Mouse (Mus musculus) spleen, embryonic (tissue): ENCODE measurements around the gene Bahd1.

Experiments used
- CTCF ChIA-PET: fragments of 350-600 bp; sonication (Branson Sonifier 250); formaldehyde crosslinking; loops from one replicate; lab custom pipeline; 2022; lab: Charles Lee

Gene Bahd1

DNA sequence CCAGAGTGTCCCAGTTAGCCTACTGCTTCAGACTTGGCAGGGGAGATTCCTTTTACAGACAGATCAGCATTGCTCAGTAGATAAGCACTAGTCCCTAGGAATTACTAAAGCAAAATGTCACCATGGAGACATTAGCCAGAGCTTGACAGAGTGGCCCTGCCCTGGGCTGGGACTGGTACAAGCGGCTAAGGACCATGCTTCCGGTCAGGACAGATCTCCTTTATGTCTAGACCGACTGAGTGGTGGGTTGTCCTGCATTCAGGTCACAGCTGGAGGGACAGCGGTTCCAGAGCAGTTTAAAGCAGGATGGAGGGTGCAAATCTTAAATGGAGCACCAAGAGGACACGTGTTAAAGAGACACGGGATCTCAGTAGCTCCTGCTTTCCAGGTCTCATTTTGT, 25.8 kb downstream of the Bahd1 start:
- CTCF ChIA-PET = interaction anchor here (0.7 kb wide), 1 partner anchor 90 kb away, joined by 6 read pairs; no protein-coding TSS in a partner anchor

GRCm38 (mm10) chr2:118926361-118926997, 26.3 kb downstream of the Bahd1 start, which contains the start of gene Chst14:
Chst14 (plus strand) TSS chr2:118926496.
- CTCF ChIA-PET = interaction anchor here (0.7 kb wide), 1 partner anchor 90 kb away, joined by 6 read pairs; no protein-coding TSS in a partner anchor

GRCm38 (mm10) chr2:118926998-118927739, 27.0 kb downstream of the Bahd1 start:
- CTCF ChIA-PET = no interaction called here

GRCm38 (mm10) chr2:118941341-118941740, 41.2 kb downstream of the Bahd1 start:
- CTCF ChIA-PET = interaction anchor here (0.6 to 0.7 kb wide), 3 partner anchors 46 to 289 kb away, joined by 4 to 5 read pairs (median 5); no protein-coding TSS in a partner anchor

- CTCF ChIA-PET = interaction anchor here (0.6 kb wide), 1 partner anchor 452 kb away, joined by 3 read pairs; no protein-coding TSS in a partner anchor
Measured at GRCm38 (mm10) chr2:118943232-118943631, 43.1 kb downstream of the Bahd1 start.

GRCm38 (mm10) chr2:118948818-118949217, 48.6 kb downstream of the Bahd1 start:
- CTCF ChIA-PET = no interaction called here

GRCm38 (mm10) chr2:118949699-118950098, 49.5 kb downstream of the Bahd1 start:
- CTCF ChIA-PET = no interaction called here

- CTCF ChIA-PET = no interaction called here
Measured at GRCm38 (mm10) chr2:118956497-118956896, 56.3 kb downstream of the Bahd1 start.

DNA sequence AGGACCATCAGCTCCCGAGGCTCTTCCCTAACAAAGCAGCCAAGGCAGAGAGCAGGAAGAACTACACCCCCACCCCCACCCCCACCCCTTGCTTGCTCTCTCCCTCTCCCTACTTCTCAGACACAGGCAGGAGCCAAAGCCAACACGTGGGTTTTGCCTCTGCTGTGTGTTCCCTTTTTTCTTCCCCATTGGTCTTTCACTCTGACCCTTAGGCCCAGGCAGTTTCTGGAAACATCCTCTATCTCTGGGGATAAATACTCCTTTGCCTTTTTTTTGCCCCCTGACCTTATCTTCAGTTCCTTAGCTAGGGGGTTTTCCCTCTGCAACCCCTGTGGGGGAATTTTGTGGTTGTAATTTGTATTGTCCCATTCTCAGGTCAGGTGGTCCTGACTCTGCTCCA, 59.5 kb downstream of the Bahd1 start:
- CTCF ChIA-PET = no interaction called here

GRCm38 (mm10) chr2:118960413-118960812, 60.2 kb downstream of the Bahd1 start:
- CTCF ChIA-PET = no interaction called here

GRCm38 (mm10) chr2:118961546-118961945, 61.4 kb downstream of the Bahd1 start:
- CTCF ChIA-PET = no interaction called here

- CTCF ChIA-PET = interaction anchor here (0.7 to 0.8 kb wide), 2 partner anchors 52 to 56 kb away, joined by 6 to 12 read pairs; no protein-coding TSS in a partner anchor
Measured at GRCm38 (mm10) chr2:118963007-118963675, 63.0 kb downstream of the Bahd1 start.

DNA sequence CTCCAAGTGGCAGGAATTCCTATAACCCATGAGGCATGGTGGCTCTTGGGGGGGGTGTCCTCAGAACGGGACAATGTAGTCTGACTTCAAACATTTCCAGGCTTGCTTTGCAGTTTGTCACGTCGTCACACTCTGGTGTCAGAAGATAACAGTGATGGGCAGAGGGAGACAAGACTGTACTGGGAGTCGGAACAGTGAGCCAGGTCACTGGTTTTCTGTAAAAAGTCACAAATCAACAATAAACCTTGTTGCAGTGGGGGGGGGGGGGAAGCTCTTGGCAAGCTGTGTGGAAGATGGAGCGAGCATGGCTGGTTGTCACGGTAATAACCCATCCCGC, 63.5 kb downstream of the Bahd1 start:
- CTCF ChIA-PET = interaction anchor here (0.6 kb wide), 1 partner anchor 163 kb away, joined by 3 read pairs; no protein-coding TSS in a partner anchor

DNA sequence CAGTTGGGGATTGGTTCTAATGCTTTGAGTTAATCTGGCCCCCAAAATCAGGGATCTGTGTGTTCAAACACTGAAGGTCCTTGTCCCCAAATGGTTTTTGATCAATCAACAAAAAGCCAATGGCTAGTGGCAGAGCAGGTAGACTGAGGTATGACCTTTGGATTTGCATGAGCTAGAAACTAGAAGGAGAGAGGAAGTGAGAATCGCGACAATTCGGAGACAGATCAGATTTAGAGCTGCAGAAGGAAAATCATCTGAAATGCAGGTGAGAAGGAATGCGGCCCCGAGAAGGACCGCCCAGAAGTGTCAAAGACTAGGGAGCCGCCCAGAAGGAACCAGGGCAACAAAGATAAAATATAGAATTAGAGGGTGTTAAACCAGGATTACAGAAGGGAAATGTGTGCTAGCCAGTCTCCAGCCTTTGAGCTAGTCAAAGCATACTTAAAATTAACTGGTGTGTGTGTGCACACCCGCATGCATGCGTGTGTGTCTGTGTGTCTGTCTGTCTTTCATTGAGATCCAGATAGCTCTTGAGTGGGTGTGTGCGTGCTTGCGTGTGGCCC, 69.5 kb downstream of the Bahd1 start:
- CTCF ChIA-PET = interaction anchor here (0.5 to 0.7 kb wide), 2 partner anchors 60 to 733 kb away, joined by 3 to 4 read pairs; no protein-coding TSS in a partner anchor

- CTCF ChIA-PET = no interaction called here
Measured at GRCm38 (mm10) chr2:118972048-118972447, 71.9 kb downstream of the Bahd1 start.

- CTCF ChIA-PET = no interaction called here
Measured at GRCm38 (mm10) chr2:118972687-118973376, 72.7 kb downstream of the Bahd1 start.
